Mouse (Mus musculus): ENCODE results near the gene Fgf22. TPM values are rescaled to one million over a fixed set of nuclear protein-coding genes. Genes with fewer than 3 reads are reported as not detected.

Gene Fgf22
- total RNA-seq, 2 experiments from 2014 or later = not detected

DNA sequence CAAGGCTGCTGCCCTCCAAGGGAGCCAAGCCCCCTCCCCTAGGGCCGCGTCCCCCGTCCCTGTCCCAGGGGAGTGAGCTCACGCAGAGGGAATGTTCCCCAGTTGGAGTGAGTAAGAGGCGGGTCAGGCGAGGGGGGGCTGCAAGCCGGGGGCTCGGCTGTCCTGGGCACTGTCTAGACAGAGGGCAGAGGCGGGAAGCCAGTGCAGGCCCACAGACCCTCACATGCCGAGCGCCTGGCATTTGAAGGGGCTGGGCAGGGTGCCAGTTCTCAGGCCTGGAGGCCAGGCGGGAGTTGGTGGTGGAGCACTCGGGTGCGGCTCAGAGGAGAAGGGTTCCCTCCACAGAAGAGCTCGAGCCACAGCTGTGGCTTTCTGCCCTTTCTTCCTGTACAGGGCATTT lies 23.1 kb downstream of the Fgf22 start:
- peak; percentile 60 for DNase-seq
- Histone ChIP-seq H3K4me3 (peak overlapping the region; percentile 72), H3K27ac (peak overlapping the region; percentile 67)
- TF ChIP-seq CTCF (IDR thresholded peaks at IDR 0.05) = no peak
- intact Hi-C loops (cut with DNase I) = no loop called here

DNA sequence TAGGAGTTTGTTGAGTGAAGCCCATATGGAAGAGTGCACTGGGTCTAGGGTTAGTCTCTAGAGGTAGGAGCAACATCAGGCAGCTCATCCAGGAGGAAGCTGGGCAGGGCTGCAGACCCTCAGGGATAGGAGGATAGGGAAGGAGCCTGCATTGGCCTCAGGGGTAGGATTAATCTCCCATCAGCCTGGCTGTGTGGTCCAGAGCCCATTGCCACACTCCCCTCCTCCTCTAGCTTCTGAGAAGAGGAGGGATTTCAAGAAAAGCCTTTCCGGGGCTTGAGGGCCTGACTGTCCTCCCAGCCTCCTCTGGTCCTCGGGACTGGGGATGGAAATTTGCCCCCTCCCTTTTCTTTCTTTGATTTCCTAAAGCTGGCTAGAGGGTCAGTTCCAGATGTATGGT lies 24.3 kb downstream of the Fgf22 start:
- DNase-seq = no peak
- intact Hi-C loops (cut with DNase I) = loop anchor here (1.0 kb wide), 1 partner anchor 12 kb away; no protein-coding TSS in a partner anchor
- no peak for TF ChIP-seq CTCF (IDR thresholded peaks at IDR 0.05)
- H3K4me3 ChIP-seq = no peak overlapping the region
- H3K27ac ChIP-seq = no peak overlapping the region

DNA sequence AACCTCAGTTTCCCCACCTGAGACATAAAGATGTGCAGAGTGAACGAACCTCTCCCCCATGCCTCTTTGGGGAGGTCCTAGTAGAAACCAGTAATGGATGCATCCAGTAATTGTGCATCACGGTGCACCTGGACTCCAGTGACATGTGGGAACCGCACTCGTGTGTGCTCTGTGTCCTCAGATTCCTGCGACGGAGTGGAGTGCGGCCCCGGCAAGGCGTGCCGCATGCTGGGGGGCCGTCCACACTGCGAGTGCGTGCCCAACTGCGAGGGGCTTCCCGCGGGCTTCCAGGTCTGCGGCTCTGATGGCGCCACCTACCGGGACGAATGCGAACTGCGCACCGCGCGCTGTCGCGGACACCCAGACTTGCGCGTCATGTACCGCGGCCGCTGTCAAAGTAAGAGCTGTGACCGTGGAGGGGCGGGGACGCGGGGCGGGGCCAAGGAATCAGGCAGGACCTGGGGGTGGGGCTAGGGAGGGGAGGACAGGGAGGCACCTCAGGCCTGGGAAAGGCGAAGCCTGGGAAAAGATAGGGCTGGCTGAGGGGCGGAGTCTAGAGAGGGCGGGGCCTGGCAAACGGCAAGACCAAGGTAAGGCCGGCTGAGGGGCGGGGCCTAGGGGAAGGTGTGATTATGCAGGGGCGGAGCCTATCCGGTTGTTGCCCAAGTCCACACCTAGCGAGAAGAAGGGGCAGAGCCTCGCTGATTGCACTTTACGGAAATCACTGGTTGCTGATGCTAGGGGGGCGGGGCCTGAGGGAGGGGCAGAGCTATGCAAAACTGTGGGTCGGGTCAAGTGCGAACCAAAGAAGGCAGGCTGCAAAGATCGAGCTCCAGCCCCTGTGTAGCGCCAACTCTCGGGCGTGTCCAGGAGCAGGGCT lies 25.1 kb downstream of the Fgf22 start:
- TF ChIP-seq CTCF (IDR thresholded peaks at IDR 0.05) = peak; percentile 86
- DNase-seq = peak; percentile 97
- Histone ChIP-seq H3K4me3 (peak overlapping the region; percentile 76), H3K27ac (peak overlapping the region; percentile 81)
- intact Hi-C loops (cut with DNase I) = loop anchor here (1.0 to 5.0 kb wide), 3 partner anchors 13 to 72 kb away; partner anchors contain the start of gene Ptbp1

DNA sequence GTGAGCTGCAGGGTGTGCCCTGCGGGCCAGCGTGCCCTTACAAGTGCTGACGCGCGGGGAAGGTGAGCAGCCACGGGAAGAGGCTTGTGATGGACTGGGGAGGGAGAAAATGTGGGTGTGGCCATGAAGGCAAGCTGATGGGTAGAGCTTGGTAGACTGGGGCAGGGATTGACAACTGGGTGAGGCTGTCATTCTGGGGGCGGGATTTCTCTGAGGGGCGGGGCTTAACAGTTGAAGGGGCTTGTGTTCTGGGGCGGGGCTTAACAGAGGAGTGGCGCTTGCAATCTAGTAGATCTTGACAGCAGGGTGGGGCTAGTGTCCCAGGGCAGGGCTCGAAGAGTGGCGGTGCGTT lies 25.8 kb downstream of the Fgf22 start:
- Histone ChIP-seq H3K27ac (peak overlapping the region; percentile 81), H3K4me3 (peak overlapping the region; percentile 76)
- intact Hi-C loops (cut with DNase I) = loop anchor here (5.0 kb wide), 2 partner anchors 68 to 72 kb away; partner anchors contain the start of gene Ptbp1
- TF ChIP-seq CTCF (IDR thresholded peaks at IDR 0.05) = no peak
- no peak for DNase-seq

DNA sequence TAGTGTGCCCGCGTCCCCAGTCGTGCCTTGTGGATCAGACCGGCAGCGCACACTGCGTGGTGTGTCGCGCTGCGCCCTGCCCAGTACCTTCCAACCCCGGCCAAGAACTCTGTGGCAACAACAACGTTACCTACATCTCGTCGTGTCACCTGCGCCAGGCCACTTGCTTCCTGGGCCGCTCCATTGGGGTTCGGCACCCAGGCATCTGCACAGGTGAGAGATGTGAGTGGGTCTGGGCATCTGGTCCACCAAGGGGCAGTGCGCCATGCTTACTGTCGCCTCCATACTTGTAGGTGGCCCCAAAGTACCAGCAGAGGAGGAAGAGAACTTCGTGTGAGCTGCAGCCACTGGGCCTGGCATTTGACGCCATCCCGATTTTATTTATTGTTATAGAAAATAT lies 26.3 kb downstream of the Fgf22 start:
- DNase-seq = no peak
- Histone ChIP-seq H3K4me3 (peak overlapping the region; percentile 76), H3K27ac (peak overlapping the region; percentile 81)
- no peak for TF ChIP-seq CTCF (IDR thresholded peaks at IDR 0.05)
- intact Hi-C loops (cut with DNase I) = loop anchor here (5.0 kb wide), 2 partner anchors 69 to 71 kb away; partner anchors contain the start of gene Ptbp1

DNA sequence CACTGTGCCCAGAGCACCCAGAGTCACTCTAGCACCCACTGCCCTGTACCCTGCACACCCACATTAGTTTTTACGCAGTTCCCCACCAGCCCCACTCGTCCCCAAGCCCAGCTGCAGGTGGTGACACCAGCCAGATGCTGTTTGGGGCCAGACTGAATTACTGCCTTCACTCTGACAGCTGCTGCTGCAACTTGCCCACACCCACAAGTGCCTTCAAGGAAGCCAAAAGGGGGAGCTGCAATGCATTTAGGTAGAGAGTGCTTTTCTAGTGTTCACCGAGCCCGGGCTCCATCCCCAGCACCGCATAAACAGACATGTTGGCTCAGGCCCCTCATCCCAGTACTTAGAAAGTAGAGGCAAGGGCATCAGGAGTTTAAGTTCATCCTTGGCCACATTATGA lies 27.1 kb downstream of the Fgf22 start:
- H3K4me3 ChIP-seq = no peak overlapping the region
- no peak for TF ChIP-seq CTCF (IDR thresholded peaks at IDR 0.05)
- H3K27ac ChIP-seq = no peak overlapping the region
- intact Hi-C loops (cut with DNase I) = loop anchor here (5.0 kb wide), 2 partner anchors 70 kb away; partner anchors contain the start of gene Ptbp1
- no peak for DNase-seq

DNA sequence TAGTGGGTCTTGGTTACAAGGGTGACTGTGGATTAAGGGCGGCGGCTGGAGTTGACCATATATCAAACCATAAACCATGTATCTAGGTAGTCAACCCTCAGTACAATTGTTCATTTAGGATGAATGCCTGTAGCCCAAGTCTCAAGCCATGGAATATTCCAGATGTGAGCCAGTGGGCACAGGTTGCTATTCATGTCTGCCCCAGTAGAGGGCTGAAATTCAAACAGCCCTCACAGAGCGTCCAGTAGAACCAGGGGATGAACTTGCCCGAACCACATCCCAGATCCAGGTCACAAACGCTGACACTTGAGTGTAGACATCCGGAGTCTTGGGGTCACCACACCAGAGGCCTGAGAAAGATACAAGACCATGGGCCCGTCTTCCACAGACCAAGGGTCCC lies 28.2 kb downstream of the Fgf22 start:
- Histone ChIP-seq H3K27ac (no peak overlapping the region), H3K4me3 (no peak overlapping the region)
- DNase-seq = no peak
- peak; percentile 28; the same call in 1 of the 2 replicates for TF ChIP-seq CTCF (IDR thresholded peaks at IDR 0.05)
- intact Hi-C loops (cut with DNase I) = loop anchor here (5.0 kb wide), 2 partner anchors 69 to 71 kb away; partner anchors contain the start of gene Ptbp1

DNA sequence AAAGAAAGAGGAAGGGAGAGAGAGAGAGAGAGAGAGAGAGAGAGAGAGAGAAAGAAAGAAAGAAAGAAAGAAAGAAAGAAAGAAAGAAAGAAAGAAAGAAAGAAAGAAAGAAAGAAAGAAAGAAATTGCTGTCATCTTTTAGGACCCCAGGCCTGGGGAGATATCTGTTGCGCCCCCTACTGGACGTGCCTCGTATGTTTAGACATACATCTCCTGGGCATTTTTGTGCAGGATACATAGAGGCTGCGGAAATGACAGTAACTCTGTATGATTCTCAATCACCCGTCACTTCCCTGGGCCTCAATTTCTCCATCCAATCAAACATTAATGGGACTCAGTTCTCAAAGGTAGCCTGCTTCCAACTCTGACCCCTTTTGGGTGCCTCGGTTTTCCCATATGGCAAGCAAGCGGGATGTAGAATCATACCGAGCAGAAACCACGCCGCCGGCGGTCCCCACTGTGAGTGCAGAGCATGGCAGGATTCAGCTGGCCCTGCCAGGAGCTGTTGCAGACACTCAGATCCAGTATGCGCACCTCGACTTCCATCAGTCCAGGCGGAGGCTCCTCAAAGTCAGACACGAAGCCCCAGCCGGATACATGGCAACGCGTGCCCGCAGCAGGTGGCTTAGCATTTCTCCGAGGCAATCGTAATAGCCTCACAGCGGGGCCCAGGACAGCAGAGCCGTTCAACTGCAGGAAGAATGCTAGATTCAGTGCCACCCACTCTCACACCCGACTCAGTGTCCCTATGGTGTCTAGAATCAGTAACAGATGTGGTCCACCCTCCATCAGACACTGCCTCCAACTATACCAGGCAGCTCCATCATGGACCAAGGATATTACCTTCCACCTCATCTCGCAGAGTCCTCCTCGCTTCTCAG lies 29.3 kb downstream of the Fgf22 start:
- intact Hi-C loops (cut with DNase I) = loop anchor here (5.0 kb wide), 2 partner anchors 68 to 72 kb away; partner anchors contain the start of gene Ptbp1

DNA sequence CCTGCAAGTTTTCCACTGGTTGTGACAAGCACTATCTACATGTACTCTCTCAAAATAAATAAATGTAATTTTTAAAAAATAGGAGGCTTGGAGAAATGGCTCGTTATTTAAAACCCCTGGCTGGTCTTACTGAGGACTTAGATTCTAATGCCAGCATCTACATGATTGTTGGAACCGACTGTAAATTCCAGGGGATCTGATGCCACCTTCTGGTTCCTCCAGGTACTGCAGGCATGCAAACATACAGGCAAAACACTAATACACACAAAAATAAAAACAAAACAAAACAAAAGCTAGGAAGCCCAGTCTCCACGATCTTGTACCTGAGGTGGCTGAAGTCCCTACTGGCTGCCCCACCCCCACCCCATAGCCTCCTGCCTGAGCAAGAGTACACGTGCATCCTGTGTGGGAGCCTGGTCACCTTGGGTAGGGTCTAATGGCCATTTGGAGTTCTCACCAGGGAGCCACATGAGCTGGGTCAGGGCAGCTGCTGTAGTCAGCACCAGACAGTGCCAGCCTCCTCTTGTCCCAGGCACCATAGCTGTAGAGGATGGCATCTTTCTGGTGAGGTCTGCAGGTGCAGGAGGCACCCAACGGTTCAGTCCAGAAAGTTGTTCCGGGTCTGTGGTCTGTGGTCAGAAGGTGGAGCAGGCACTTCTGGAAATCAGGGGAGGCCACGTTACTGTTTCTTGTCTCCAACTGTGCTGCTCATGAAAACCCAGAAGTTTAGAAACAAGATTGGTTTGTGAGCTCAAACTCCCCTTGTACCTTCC lies 33.7 kb downstream of the Fgf22 start:
- peak; percentile 69 for DNase-seq
- H3K4me3 ChIP-seq = no peak overlapping the region
- intact Hi-C loops (cut with DNase I) = loop anchor here (2.0 kb wide), 1 partner anchor 92 kb away; no protein-coding TSS in a partner anchor
- H3K27ac ChIP-seq = no peak overlapping the region
- TF ChIP-seq CTCF (IDR thresholded peaks at IDR 0.05) = peak; percentile 99

More for the DNA sequence above, 29.3 kb downstream of the Fgf22 start:
- Histone ChIP-seq H3K27ac (no peak overlapping the region), H3K4me3 (no peak overlapping the region)
- DNase-seq = no peak
- TF ChIP-seq CTCF (IDR thresholded peaks at IDR 0.05) = peak; percentile 63

DNA sequence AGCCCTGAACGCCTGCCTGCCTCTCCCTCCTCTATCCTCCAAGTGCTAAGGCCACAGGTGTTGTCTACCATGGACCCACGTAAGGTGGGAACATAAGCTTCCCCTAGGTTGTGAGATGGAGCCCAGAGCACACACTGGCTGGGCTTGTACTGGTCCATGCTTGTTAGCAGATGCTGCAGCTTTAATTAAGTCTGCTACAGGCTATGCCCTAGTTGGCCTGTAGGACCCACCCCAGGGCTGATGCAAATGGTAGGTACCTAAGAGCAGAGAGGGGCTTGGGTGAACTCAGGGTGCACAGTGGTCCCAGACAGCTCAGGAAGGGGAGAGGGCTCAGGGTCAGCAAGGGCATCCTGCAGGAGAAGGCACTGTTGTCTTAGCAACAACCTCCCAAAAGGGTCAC lies 34.7 kb downstream of the Fgf22 start:
- DNase-seq = no peak
- intact Hi-C loops (cut with DNase I) = loop anchor here (2.0 kb wide), 1 partner anchor 93 kb away; no protein-coding TSS in a partner anchor
- no peak for TF ChIP-seq CTCF (IDR thresholded peaks at IDR 0.05)

DNA sequence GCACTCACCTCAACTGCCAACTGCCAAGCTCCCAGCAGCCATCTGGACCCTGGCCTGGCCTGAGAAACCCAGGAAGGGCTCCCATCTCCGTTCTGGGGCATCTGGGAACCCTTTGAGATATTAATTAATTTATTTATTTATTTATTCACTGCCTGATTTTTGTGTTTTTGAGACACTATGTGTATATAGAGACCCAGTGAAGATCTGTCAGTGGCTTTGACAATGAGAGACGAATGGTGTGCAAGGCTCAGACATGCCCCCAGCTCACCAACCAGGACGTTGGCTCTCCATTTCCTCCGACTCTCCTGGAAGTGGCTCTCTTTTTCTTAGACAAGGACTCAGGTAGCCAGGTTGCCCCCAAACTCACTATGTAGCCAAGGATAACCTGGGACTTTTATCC lies 36.0 kb downstream of the Fgf22 start, which contains the start of gene Prss57:
Prss57 (minus strand) TSS at position 101 of the 400 bp plus-strand sequence.
- no peak within 1 kb of the TSS for H3K27ac ChIP-seq
- no peak for TF ChIP-seq CTCF (IDR thresholded peaks at IDR 0.05)
- no peak for DNase-seq
- no peak within 1 kb of the TSS for H3K4me3 ChIP-seq
- intact Hi-C loops (cut with DNase I) = no loop called here

More for the DNA sequence above, 34.7 kb downstream of the Fgf22 start:
- Histone ChIP-seq H3K4me3 (no peak overlapping the region), H3K27ac (no peak overlapping the region)
